Mouse (Mus musculus): ENCODE data around the gene Nbeal1. TPM values are rescaled to one million over a fixed set of nuclear protein-coding genes. Genes with fewer than 3 reads are reported as not detected.

Nbeal1 gene
- polyA plus RNA-seq, 1 experiment, result 1.7 TPM

GRCm38 (mm10) chr1:60293921-60294320 is 113.5 kb downstream of the Nbeal1 start:
- H3K27me3 ChIP-seq (ENCODE audit: control insufficient read depth, insufficient read depth, low read length), result no peaks in the 10 kb centered on the region
- H3K36me3 ChIP-seq (ENCODE audit: control insufficient read depth, insufficient read depth, low read length), result no peaks in the 10 kb centered on the region; the same call in none of the 2 replicates
- WGBS, result 96% methylated on average over 1 of the region's 1 CpGs
- DNase-seq, result no peak
- H3K4me1 ChIP-seq (replicated peaks; ENCODE audit: control insufficient read depth, insufficient read depth, low read length), result no peaks in the 10 kb centered on the region
- no peak overlapping the region for H3K27ac ChIP-seq (ENCODE audit: control insufficient read depth, insufficient read depth, low read length)
- no peak overlapping the region for H3K4me3 ChIP-seq (ENCODE audit: control insufficient read depth, insufficient read depth, low read length)
- TF ChIP-seq CTCF (IDR thresholded peaks at IDR 0.05; ENCODE audit: borderline replicate concordance, control insufficient read depth, extremely low read depth, insufficient read depth, low read length, poor library complexity), result no peak

- 3% methylated on average over 60 of the region's 60 CpGs for WGBS
- no peak for TF ChIP-seq POLR2A (IDR thresholded peaks at IDR 0.05; ENCODE audit: control insufficient read depth, extremely low read depth, insufficient read depth, low read length, poor library complexity)
- no peak for TF ChIP-seq CTCF (IDR thresholded peaks at IDR 0.05; ENCODE audit: borderline replicate concordance, control insufficient read depth, extremely low read depth, insufficient read depth, low read length, poor library complexity)
Observed at GRCm38 (mm10) chr1:60342808-60343629, 162.6 kb downstream of the Nbeal1 start, which contains the start of gene Cyp20a1. Gene Cyp20a1 (plus strand): TSS chr1:60343323.

GRCm38 (mm10) chr1:60343630-60344455 is 163.4 kb downstream of the Nbeal1 start:
- TF ChIP-seq CTCF (IDR thresholded peaks at IDR 0.05; ENCODE audit: borderline replicate concordance, control insufficient read depth, extremely low read depth, insufficient read depth, low read length, poor library complexity) (no peak), POLR2A (IDR thresholded peaks at IDR 0.05; ENCODE audit: control insufficient read depth, extremely low read depth, insufficient read depth, low read length, poor library complexity) (no peak)
- H3K4me3 ChIP-seq (ENCODE audit: control insufficient read depth, insufficient read depth, low read length), result peak overlapping the region; percentile 58
- DNase-seq, result no peak
- H3K4me1 ChIP-seq (replicated peaks; ENCODE audit: control insufficient read depth, insufficient read depth, low read length), result no peaks in the 10 kb centered on the region
- no peaks in the 10 kb centered on the region for H3K36me3 ChIP-seq (ENCODE audit: control insufficient read depth, insufficient read depth, low read length)
- H3K27ac ChIP-seq (ENCODE audit: control insufficient read depth, insufficient read depth, low read length), result no peak overlapping the region
- 19% methylated on average over 14 of the region's 14 CpGs for WGBS
- H3K27me3 ChIP-seq (ENCODE audit: control insufficient read depth, insufficient read depth, low read length), result no peaks in the 10 kb centered on the region

More at GRCm38 (mm10) chr1:60342808-60343629, 162.6 kb downstream of the Nbeal1 start, which contains the start of gene Cyp20a1:
- H3K27ac ChIP-seq (ENCODE audit: control insufficient read depth, insufficient read depth, low read length), result no peak within 1 kb of the TSS
- peak within 1 kb of the TSS; percentile 58 for H3K4me3 ChIP-seq (ENCODE audit: control insufficient read depth, insufficient read depth, low read length)
- DNase-seq, result peak; percentile 85
- H3K36me3 ChIP-seq (ENCODE audit: control insufficient read depth, insufficient read depth, low read length), result no peaks in the 10 kb centered on the region
- H3K27me3 ChIP-seq (ENCODE audit: control insufficient read depth, insufficient read depth, low read length), result no peaks in the 10 kb centered on the region
- H3K4me1 ChIP-seq (replicated peaks; ENCODE audit: control insufficient read depth, insufficient read depth, low read length), result no peaks in the 10 kb centered on the region

GRCm38 (mm10) chr1:60344670-60345069 is 164.3 kb downstream of the Nbeal1 start:
- H3K4me3 ChIP-seq (ENCODE audit: control insufficient read depth, insufficient read depth, low read length), result no peak overlapping the region
- no peaks in the 10 kb centered on the region for H3K27me3 ChIP-seq (ENCODE audit: control insufficient read depth, insufficient read depth, low read length)
- TF ChIP-seq POLR2A (IDR thresholded peaks at IDR 0.05; ENCODE audit: control insufficient read depth, extremely low read depth, insufficient read depth, low read length, poor library complexity), result no peak

GRCm38 (mm10) chr1:60345712-60346111 is 165.3 kb downstream of the Nbeal1 start:
- TF ChIP-seq CTCF (IDR thresholded peaks at IDR 0.05; ENCODE audit: borderline replicate concordance, control insufficient read depth, extremely low read depth, insufficient read depth, low read length, poor library complexity), result no peak
- no peak for TF ChIP-seq POLR2A (IDR thresholded peaks at IDR 0.05; ENCODE audit: control insufficient read depth, extremely low read depth, insufficient read depth, low read length, poor library complexity)
- WGBS, result 68% methylated on average over 2 of the region's 2 CpGs
- H3K27ac ChIP-seq (ENCODE audit: control insufficient read depth, insufficient read depth, low read length), result no peak overlapping the region

More at GRCm38 (mm10) chr1:60344670-60345069, 164.3 kb downstream of the Nbeal1 start:
- H3K4me1 ChIP-seq (replicated peaks; ENCODE audit: control insufficient read depth, insufficient read depth, low read length), result no peaks in the 10 kb centered on the region
- no peak for DNase-seq
- 94% methylated on average over 6 of the region's 6 CpGs for WGBS
- no peaks in the 10 kb centered on the region for H3K36me3 ChIP-seq (ENCODE audit: control insufficient read depth, insufficient read depth, low read length)
- H3K27ac ChIP-seq (ENCODE audit: control insufficient read depth, insufficient read depth, low read length), result no peak overlapping the region

GRCm38 (mm10) chr1:60352786-60353185 is 172.4 kb downstream of the Nbeal1 start:
- H3K27ac ChIP-seq (ENCODE audit: control insufficient read depth, insufficient read depth, low read length), result no peak overlapping the region
- no peaks in the 10 kb centered on the region for H3K36me3 ChIP-seq (ENCODE audit: control insufficient read depth, insufficient read depth, low read length)
- H3K27me3 ChIP-seq (ENCODE audit: control insufficient read depth, insufficient read depth, low read length), result no peaks in the 10 kb centered on the region
- H3K4me1 ChIP-seq (replicated peaks; ENCODE audit: control insufficient read depth, insufficient read depth, low read length), result peaks cover 5% of the 10 kb centered on the region
- WGBS, result 51% methylated on average over 5 of the region's 5 CpGs
- H3K4me3 ChIP-seq (ENCODE audit: control insufficient read depth, insufficient read depth, low read length), result no peak overlapping the region
- no peak for TF ChIP-seq CTCF (IDR thresholded peaks at IDR 0.05; ENCODE audit: borderline replicate concordance, control insufficient read depth, extremely low read depth, insufficient read depth, low read length, poor library complexity)
- no peak for TF ChIP-seq POLR2A (IDR thresholded peaks at IDR 0.05; ENCODE audit: control insufficient read depth, extremely low read depth, insufficient read depth, low read length, poor library complexity)
- no peak for DNase-seq

More at GRCm38 (mm10) chr1:60345712-60346111, 165.3 kb downstream of the Nbeal1 start:
- no peak for DNase-seq
- no peaks in the 10 kb centered on the region for H3K4me1 ChIP-seq (replicated peaks; ENCODE audit: control insufficient read depth, insufficient read depth, low read length)
- H3K36me3 ChIP-seq (ENCODE audit: control insufficient read depth, insufficient read depth, low read length), result no peaks in the 10 kb centered on the region
- no peaks in the 10 kb centered on the region for H3K27me3 ChIP-seq (ENCODE audit: control insufficient read depth, insufficient read depth, low read length)
- H3K4me3 ChIP-seq (ENCODE audit: control insufficient read depth, insufficient read depth, low read length), result no peak overlapping the region
